Mouse (Mus musculus) hindbrain, embryonic 16.5 days (tissue): Measurements from ENCODE around the gene Arfgap3. TPM values are rescaled to one million over a fixed set of nuclear protein-coding genes. Genes with fewer than 3 reads are reported as not detected.

Experiments used
- ATAC-seq: fragments of 200-750 bp; cut with Nextera tagmentation; 2 replicates; pipeline ENCODE4 v1.8.0; 2017; ENCODE audit warnings: moderate TSS enrichment, moderate library complexity
- H3K27ac ChIP-seq: fragments of 300-500 bp; sonication (generic); 2 replicates; pipeline ENCODE4 v1.5.1; 2014; ENCODE audit warnings: low read depth, mild to moderate bottlenecking, control low read depth, low read length, moderate library complexity
- H3K27me3 ChIP-seq: fragments of 300-500 bp; sonication (generic); replicated peaks from 2 replicates; pipeline ENCODE4 v1.6.1; 2014; ENCODE audit warnings: low read length; ENCODE audit not compliant: control insufficient read depth, insufficient read depth
- H3K36me3 ChIP-seq: fragments of 300-500 bp; sonication (generic); 2 replicates; pipeline ENCODE4 v1.6.1; 2014; ENCODE audit warnings: mild to moderate bottlenecking, low read length, moderate library complexity, mixed read lengths; ENCODE audit not compliant: control insufficient read depth, insufficient read depth
- H3K4me1 ChIP-seq: fragments of 300-500 bp; sonication (generic); 2 replicates; pipeline ENCODE4 v1.6.1; 2014; ENCODE audit warnings: low read depth, low read length; ENCODE audit not compliant: control insufficient read depth, insufficient read depth
- H3K4me2 ChIP-seq: fragments of 300-500 bp; sonication (generic); 2 replicates; pipeline ENCODE4 v1.6.1; 2014; ENCODE audit warnings: mild to moderate bottlenecking, low read length, control low read depth, moderate library complexity
- H3K4me3 ChIP-seq: fragments of 300-500 bp; sonication (generic); 2 replicates; pipeline ENCODE4 v1.5.1; 2014; ENCODE audit warnings: mild to moderate bottlenecking, low read length, control low read depth, moderate library complexity
- H3K9ac ChIP-seq: fragments of 300-500 bp; sonication (generic); 2 replicates; pipeline ENCODE4 v1.6.1; 2014; ENCODE audit warnings: low read depth, mild to moderate bottlenecking, control low read depth, low read length, moderate library complexity
- H3K9me3 ChIP-seq: fragments of 300-500 bp; sonication (generic); 2 replicates; pipeline ENCODE4 v1.6.1; 2014; ENCODE audit warnings: mild to moderate bottlenecking, low read length, moderate library complexity; ENCODE audit not compliant: control insufficient read depth
- WGBS: fragments of 180-500 bp; shearing (Covaris S2); extraction: QIAGEN DNeasy Blood & Tissue Kit; methylation state at CpG from one replicate; pipeline ENCODE4 v1.1.7; 2014; 5-methylcytosine and 5-hydroxymethylcytosine counted together
- polyA plus RNA-seq: library from polyadenylated mRNA; unstranded; fragments of >200 nt; fragmentation: Nextera tagmentation; extraction: Ambion mirVana; gene quantifications from 2 replicates; pipeline ENCODE4 v1.2.1, GENCODE M21; 2015

Gene Arfgap3
- polyA plus RNA-seq, 1 experiment from 2014 or later: 39.4 TPM

GRCm38 (mm10) chr15:83304804-83305191, 45.2 kb downstream of the Arfgap3 start:
- H3K4me3 ChIP-seq: no peak overlapping the region
- no peaks in the 10 kb centered on the region for H3K27me3 ChIP-seq
- peaks cover 17% of the 10 kb centered on the region for H3K36me3 ChIP-seq
- no peaks in the 10 kb centered on the region for H3K9me3 ChIP-seq
- 78% methylated on average over 9 of the region's 9 CpGs for WGBS
- H3K4me1 ChIP-seq: no peaks in the 10 kb centered on the region; the same call in 1 of the 2 replicates
- H3K9ac ChIP-seq: no peak overlapping the region
- no peak overlapping the region for H3K4me2 ChIP-seq
- no peak overlapping the region for H3K27ac ChIP-seq
- ATAC-seq: 0 out of 2 replicates have a peak, but pooled peaks have one; percentile 9

DNA sequence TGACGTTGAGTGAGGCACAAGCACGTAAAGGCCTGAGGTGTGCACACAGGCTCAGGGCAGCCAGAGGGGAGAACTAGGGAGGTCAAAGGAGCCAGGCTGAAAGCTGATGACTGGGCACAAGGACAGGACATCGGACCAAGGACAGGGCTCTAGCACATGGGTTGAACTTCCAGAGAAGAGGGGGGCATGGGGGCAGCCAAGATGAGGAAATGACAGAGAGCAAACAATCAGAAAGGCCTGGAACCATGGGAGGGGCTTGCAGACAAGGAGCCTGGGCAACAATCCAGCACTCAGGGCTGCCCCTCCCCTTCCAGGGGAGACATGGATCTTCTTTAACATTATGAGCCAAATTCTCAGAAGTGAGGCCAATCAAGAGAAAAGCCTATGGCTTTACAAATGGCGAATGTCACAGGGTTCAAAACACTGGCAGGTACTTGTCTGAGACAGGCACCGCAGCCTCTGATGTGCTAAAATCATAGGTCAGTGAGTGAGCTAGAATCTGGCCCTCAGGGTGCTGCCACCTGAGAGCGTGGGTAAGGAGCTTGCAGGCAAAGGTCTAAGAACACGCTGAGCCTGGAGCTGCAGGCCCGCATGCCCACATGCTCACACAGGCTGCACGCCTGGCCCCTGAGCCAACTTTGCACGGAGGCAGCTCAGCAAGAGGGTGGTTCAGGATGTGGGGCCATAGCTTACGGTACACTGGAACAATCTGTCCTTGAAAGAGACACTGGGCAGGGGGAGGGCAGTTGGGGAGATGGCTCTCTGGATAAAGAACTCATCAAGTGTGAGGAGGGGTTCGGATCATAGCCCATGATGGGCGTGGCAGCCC, 46.2 kb downstream of the Arfgap3 start:
- no peak for ATAC-seq
- Histone ChIP-seq H3K27me3 (no peaks in the 10 kb centered on the region), H3K9me3 (no peaks in the 10 kb centered on the region), H3K4me2 (no peak overlapping the region), H3K9ac (no peak overlapping the region), H3K27ac (0 out of 2 replicates have a peak overlapping the region, but pooled peaks have one; percentile 23), H3K4me3 (no peak overlapping the region), H3K36me3 (peaks cover 17% of the 10 kb centered on the region), H3K4me1 (no peaks in the 10 kb centered on the region; the same call in 1 of the 2 replicates)
- 75% methylated on average over 13 of the region's 13 CpGs for WGBS

DNA sequence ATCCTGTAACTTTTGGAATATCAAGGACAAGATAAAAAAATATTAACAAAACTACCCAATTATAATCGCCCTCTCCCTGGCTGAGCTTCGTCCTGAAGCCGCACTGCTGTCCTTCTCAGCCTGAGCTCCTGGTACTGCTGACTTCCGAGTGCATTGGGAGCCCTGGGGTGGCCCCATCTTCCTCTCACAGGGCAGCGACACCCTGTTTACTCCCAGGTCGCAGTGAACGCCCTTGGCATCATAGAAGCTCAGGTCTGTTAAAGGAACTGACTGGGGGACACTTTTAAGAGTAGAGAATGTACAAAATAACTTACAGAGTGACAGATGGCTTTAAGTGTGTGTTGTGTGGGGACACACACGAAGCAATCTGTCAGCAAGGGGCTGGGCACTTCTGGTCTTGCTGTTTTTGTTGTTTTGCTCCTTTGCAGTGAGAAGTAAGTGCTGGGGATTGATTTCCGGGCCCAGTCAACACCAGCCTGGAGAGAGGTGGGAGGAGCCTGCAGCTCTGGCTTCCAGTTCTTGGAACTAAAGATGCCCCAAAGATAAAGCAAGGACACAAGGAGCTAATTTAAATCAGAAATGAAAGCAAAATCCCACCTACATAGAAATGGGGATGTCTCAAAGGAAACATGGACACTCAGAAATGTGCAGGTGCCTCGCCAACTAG, 50.0 kb downstream of the Arfgap3 start:
- 57% methylated on average over 10 of the region's 10 CpGs for WGBS
- Histone ChIP-seq H3K9me3 (no peaks in the 10 kb centered on the region), H3K27me3 (no peaks in the 10 kb centered on the region), H3K4me2 (no peak overlapping the region), H3K27ac (no peak overlapping the region), H3K4me3 (no peak overlapping the region), H3K9ac (no peak overlapping the region), H3K4me1 (no peaks in the 10 kb centered on the region), H3K36me3 (no peaks in the 10 kb centered on the region; the same call in 1 of the 2 replicates)
- no peak for ATAC-seq

DNA sequence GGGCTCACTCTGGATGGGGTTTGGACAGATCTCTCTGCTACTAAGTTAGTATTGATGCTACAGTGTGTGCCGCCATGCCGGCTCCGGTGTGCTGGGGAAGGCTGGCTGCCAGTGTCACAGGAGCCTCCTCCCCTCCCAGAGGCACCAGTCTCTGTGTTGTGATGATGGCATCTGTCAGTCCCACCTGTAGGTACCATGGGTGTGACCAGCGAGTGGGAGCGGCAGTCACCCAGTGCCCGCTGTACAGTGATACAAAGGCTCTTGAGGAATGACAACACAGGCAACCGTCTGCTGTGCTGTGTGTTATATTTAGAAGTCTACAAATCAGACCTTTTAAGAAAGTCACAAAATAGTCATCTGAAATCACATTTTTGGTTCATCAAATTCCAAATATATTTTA, 50.6 kb downstream of the Arfgap3 start:
- ATAC-seq: no peak
- Histone ChIP-seq H3K36me3 (no peaks in the 10 kb centered on the region; the same call in 1 of the 2 replicates), H3K27me3 (no peaks in the 10 kb centered on the region), H3K27ac (no peak overlapping the region), H3K4me1 (no peaks in the 10 kb centered on the region), H3K9ac (no peak overlapping the region), H3K9me3 (no peaks in the 10 kb centered on the region), H3K4me3 (no peak overlapping the region), H3K4me2 (no peak overlapping the region)
- 87% methylated on average over 7 of the region's 7 CpGs for WGBS

DNA sequence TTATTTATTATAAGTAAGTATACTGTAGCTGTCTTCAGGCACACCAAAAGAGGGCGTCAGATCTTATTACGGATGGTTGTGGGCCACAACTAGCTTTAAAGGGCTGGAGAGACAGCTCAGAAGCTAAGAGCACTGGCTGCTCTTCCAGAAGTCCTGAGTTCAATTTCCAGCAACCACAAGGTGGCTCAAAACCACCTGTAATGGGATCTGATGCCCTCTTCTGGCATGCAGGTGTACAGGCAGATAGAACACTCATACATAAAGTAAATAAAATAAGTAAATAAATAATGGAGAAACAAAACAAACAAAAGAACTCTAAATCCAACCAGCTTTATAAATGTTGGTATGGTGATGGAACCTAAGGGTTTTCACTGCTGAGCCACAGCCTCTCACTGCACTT, 51.2 kb downstream of the Arfgap3 start:
- WGBS: 84% methylated on average over 2 of the region's 2 CpGs
- H3K9ac ChIP-seq: no peak overlapping the region
- no peak overlapping the region for H3K4me3 ChIP-seq
- H3K4me2 ChIP-seq: no peak overlapping the region
- H3K27me3 ChIP-seq: no peaks in the 10 kb centered on the region
- H3K9me3 ChIP-seq: no peaks in the 10 kb centered on the region
- no peak overlapping the region for H3K27ac ChIP-seq
- H3K36me3 ChIP-seq: no peaks in the 10 kb centered on the region; the same call in 1 of the 2 replicates
- ATAC-seq: no peak
- H3K4me1 ChIP-seq: no peaks in the 10 kb centered on the region

DNA sequence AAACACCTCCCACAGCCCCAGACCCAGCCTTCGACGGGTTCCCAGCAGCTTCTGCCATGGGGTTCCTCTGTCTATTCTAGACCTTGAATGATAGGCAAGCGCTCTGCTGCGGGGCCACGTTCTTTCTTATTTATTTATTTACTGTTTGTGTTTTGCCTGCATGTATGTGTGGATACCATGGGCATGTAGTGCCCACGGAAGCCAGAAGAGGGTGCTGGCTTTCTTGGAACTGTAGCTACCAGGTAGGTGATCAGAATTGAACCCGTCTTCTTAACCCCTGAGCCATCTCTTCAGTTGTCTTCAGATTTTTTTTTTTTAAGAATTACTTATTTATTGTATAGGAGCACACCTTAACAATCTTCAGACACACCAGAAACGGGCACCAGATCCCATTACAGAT, 51.7 kb downstream of the Arfgap3 start:
- Histone ChIP-seq H3K9ac (no peak overlapping the region), H3K36me3 (no peaks in the 10 kb centered on the region; the same call in 1 of the 2 replicates), H3K27ac (no peak overlapping the region), H3K4me1 (no peaks in the 10 kb centered on the region), H3K4me3 (no peak overlapping the region), H3K9me3 (no peaks in the 10 kb centered on the region), H3K27me3 (no peaks in the 10 kb centered on the region), H3K4me2 (no peak overlapping the region)
- 84% methylated on average over 8 of the region's 8 CpGs for WGBS
- no peak for ATAC-seq

DNA sequence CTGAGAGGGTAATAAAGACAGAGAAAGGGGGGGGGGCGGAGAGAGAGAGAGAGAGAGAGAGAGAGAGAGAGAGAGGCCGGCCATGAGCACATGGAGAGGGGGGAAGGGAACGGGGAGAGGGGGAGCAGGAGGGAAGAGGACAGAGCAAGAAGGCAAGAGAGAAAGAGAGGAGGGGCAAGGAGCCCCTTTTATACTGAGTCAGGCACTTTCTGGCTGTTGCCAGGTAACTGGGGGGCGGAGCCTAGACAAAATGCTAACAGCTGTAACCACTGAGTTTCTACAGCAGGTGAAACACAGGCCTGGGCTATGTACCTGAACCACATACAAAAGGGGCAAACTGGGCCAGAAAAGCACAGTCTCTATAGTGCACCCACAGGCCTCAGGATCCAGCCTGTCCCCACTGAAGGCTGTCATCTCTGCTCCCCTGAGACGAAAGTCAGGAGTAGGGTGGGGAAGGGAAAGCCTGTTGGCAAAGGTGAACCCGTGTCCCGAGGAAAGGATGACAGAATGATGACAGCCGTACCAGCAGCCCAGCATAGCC, 53.2 kb downstream of the Arfgap3 start:
- no peak overlapping the region for H3K9ac ChIP-seq
- H3K36me3 ChIP-seq: no peaks in the 10 kb centered on the region; the same call in 1 of the 2 replicates
- no peaks in the 10 kb centered on the region for H3K4me1 ChIP-seq
- no peak overlapping the region for H3K4me3 ChIP-seq
- no peaks in the 10 kb centered on the region for H3K9me3 ChIP-seq
- H3K27ac ChIP-seq: no peak overlapping the region
- peak; percentile 45; the same call in 1 of the 2 replicates for ATAC-seq
- H3K4me2 ChIP-seq: no peak overlapping the region
- no peaks in the 10 kb centered on the region for H3K27me3 ChIP-seq
- 47% methylated on average over 8 of the region's 8 CpGs for WGBS

- H3K36me3 ChIP-seq: no peaks in the 10 kb centered on the region; the same call in 1 of the 2 replicates
- no peak overlapping the region for H3K9ac ChIP-seq
- no peaks in the 10 kb centered on the region for H3K4me1 ChIP-seq
- 93% methylated on average over 4 of the region's 4 CpGs for WGBS
- H3K4me3 ChIP-seq: no peak overlapping the region
- no peaks in the 10 kb centered on the region for H3K9me3 ChIP-seq
- no peak overlapping the region for H3K4me2 ChIP-seq
- H3K27ac ChIP-seq: no peak overlapping the region
- ATAC-seq: no peak
- no peaks in the 10 kb centered on the region for H3K27me3 ChIP-seq
These were observed 54.0 kb downstream of the Arfgap3 start for GRCm38 (mm10) chr15:83296050-83296449.

GRCm38 (mm10) chr15:83294954-83295353, 55.1 kb downstream of the Arfgap3 start:
- H3K27ac ChIP-seq: no peak overlapping the region
- no peak overlapping the region for H3K9ac ChIP-seq
- no peak overlapping the region for H3K4me3 ChIP-seq
- H3K4me2 ChIP-seq: no peak overlapping the region
- no peaks in the 10 kb centered on the region for H3K9me3 ChIP-seq
- ATAC-seq: no peak
- H3K27me3 ChIP-seq: no peaks in the 10 kb centered on the region
- 85% methylated on average over 3 of the region's 3 CpGs for WGBS
- no peaks in the 10 kb centered on the region; the same call in 1 of the 2 replicates for H3K36me3 ChIP-seq
- no peaks in the 10 kb centered on the region for H3K4me1 ChIP-seq
